Mouse (Mus musculus): ENCODE results near the gene Gpatch8. TPM values are rescaled to one million over a fixed set of nuclear protein-coding genes. Genes with fewer than 3 reads are reported as not detected.
"Not testable (repeated sequence)": the region's sequence is repeated elsewhere in the genome, so short reads cannot be mapped to it uniquely, and the experiment has no call there.

Gpatch8 gene
- polyA plus RNA-seq, 1 experiment from 2014 or later: 20.1 TPM

GRCm38 (mm10) chr11:102568191-102568590 is 12.0 kb upstream of the Gpatch8 start:
- H3K27ac ChIP-seq (replicated peaks): no peak overlapping the region
- H3K4me1 ChIP-seq (replicated peaks): peaks cover 18% of the 10 kb centered on the region
- H3K4me2 ChIP-seq: no peak overlapping the region
- H3K9ac ChIP-seq: no peak overlapping the region
- WGBS (ENCODE audit: insufficient replicate concordance): 70% methylated on average over 12 of the region's 12 CpGs
- H3K36me3 ChIP-seq (replicated peaks): no peaks in the 10 kb centered on the region
- no peaks in the 10 kb centered on the region for H3K9me3 ChIP-seq (replicated peaks)
- H3K27me3 ChIP-seq: no peaks in the 10 kb centered on the region
- no peak overlapping the region for H3K4me3 ChIP-seq (replicated peaks)
- no peak for ATAC-seq (ENCODE audit: insufficient read depth)

GRCm38 (mm10) chr11:102567723-102568122 is 11.5 kb upstream of the Gpatch8 start:
- no peaks in the 10 kb centered on the region for H3K27me3 ChIP-seq
- no peak overlapping the region for H3K4me3 ChIP-seq (replicated peaks)
- H3K4me2 ChIP-seq: no peak overlapping the region
- H3K36me3 ChIP-seq (replicated peaks): no peaks in the 10 kb centered on the region
- no peak for ATAC-seq (ENCODE audit: insufficient read depth)
- H3K27ac ChIP-seq (replicated peaks): no peak overlapping the region
- H3K9ac ChIP-seq: no peak overlapping the region
- H3K4me1 ChIP-seq (replicated peaks): peaks cover 16% of the 10 kb centered on the region
- H3K9me3 ChIP-seq (replicated peaks): no peaks in the 10 kb centered on the region
- 86% methylated on average over 15 of the region's 15 CpGs for WGBS (ENCODE audit: insufficient replicate concordance)

- Histone ChIP-seq H3K9ac (no peak overlapping the region), H3K4me1 (replicated peaks) (peaks cover 16% of the 10 kb centered on the region), H3K27me3 (no peaks in the 10 kb centered on the region), H3K27ac (replicated peaks) (no peak overlapping the region), H3K9me3 (replicated peaks) (no peaks in the 10 kb centered on the region), H3K4me3 (replicated peaks) (no peak overlapping the region), H3K36me3 (replicated peaks) (no peaks in the 10 kb centered on the region), H3K4me2 (no peak overlapping the region)
- WGBS (ENCODE audit: insufficient replicate concordance): 74% methylated on average over 6 of the region's 6 CpGs
- ATAC-seq (ENCODE audit: insufficient read depth): no peak
Measured at GRCm38 (mm10) chr11:102567157-102567556, 11.0 kb upstream of the Gpatch8 start.

- no peaks in the 10 kb centered on the region for H3K9me3 ChIP-seq (replicated peaks)
- H3K27me3 ChIP-seq: no peaks in the 10 kb centered on the region
- WGBS (ENCODE audit: insufficient replicate concordance): 89% methylated on average over 1 of the region's 1 CpGs
- no peak overlapping the region for H3K4me3 ChIP-seq (replicated peaks)
- no peak for ATAC-seq (ENCODE audit: insufficient read depth)
- H3K27ac ChIP-seq (replicated peaks): no peak overlapping the region; the same call in 1 of the 2 replicates
- no peaks in the 10 kb centered on the region for H3K36me3 ChIP-seq (replicated peaks)
- no peak overlapping the region for H3K9ac ChIP-seq
- no peak overlapping the region for H3K4me2 ChIP-seq
- H3K4me1 ChIP-seq (replicated peaks): peaks cover 16% of the 10 kb centered on the region
Measured at GRCm38 (mm10) chr11:102566290-102566689, 10.1 kb upstream of the Gpatch8 start.

- H3K27ac ChIP-seq (replicated peaks): peak overlapping the region; percentile 80
- no peaks in the 10 kb centered on the region for H3K27me3 ChIP-seq
- H3K4me2 ChIP-seq: peak overlapping the region; percentile 65
- H3K9me3 ChIP-seq (replicated peaks): no peaks in the 10 kb centered on the region
- peak; percentile 69 for ATAC-seq (ENCODE audit: insufficient read depth)
- no peak overlapping the region for H3K9ac ChIP-seq
- H3K4me3 ChIP-seq (replicated peaks): 0 out of 2 replicates have a peak overlapping the region, but pooled peaks have one; percentile 2
- H3K4me1 ChIP-seq (replicated peaks): peaks cover 16% of the 10 kb centered on the region
- H3K36me3 ChIP-seq (replicated peaks): no peaks in the 10 kb centered on the region
Measured at GRCm38 (mm10) chr11:102565741-102566140, 9.5 kb upstream of the Gpatch8 start.

- Histone ChIP-seq H3K4me1 (replicated peaks) (peaks cover 16% of the 10 kb centered on the region), H3K27ac (replicated peaks) (peak overlapping the region; percentile 80), H3K4me3 (replicated peaks) (peak overlapping the region; percentile 23; the same call in 1 of the 2 replicates), H3K4me2 (peak overlapping the region; percentile 65)
- ATAC-seq (ENCODE audit: insufficient read depth): peak; percentile 79
- H3K9ac ChIP-seq; H3K27me3 ChIP-seq; H3K36me3 ChIP-seq (replicated peaks); H3K9me3 ChIP-seq (replicated peaks): not testable (repeated sequence)
- 37% methylated on average over 14 of the region's 14 CpGs for WGBS (ENCODE audit: insufficient replicate concordance)
Measured at GRCm38 (mm10) chr11:102564952-102565671, 8.9 kb upstream of the Gpatch8 start.

- Histone ChIP-seq H3K4me2 (no peak overlapping the region), H3K9me3 (replicated peaks) (no peaks in the 10 kb centered on the region), H3K4me1 (replicated peaks) (peaks cover 17% of the 10 kb centered on the region), H3K9ac (no peak overlapping the region), H3K36me3 (replicated peaks) (no peaks in the 10 kb centered on the region), H3K27me3 (no peaks in the 10 kb centered on the region), H3K4me3 (replicated peaks) (no peak overlapping the region), H3K27ac (replicated peaks) (no peak overlapping the region)
- ATAC-seq (ENCODE audit: insufficient read depth): no peak
- WGBS (ENCODE audit: insufficient replicate concordance): 74% methylated on average over 5 of the region's 5 CpGs
Measured at GRCm38 (mm10) chr11:102558704-102559103, 2.5 kb upstream of the Gpatch8 start.

- Histone ChIP-seq H3K4me1 (replicated peaks) (peaks cover 19% of the 10 kb centered on the region), H3K4me2 (no peak overlapping the region), H3K9ac (no peak overlapping the region), H3K4me3 (replicated peaks) (no peak overlapping the region), H3K9me3 (replicated peaks) (no peaks in the 10 kb centered on the region), H3K36me3 (replicated peaks) (no peaks in the 10 kb centered on the region), H3K27ac (replicated peaks) (no peak overlapping the region), H3K27me3 (no peaks in the 10 kb centered on the region)
- no peak for ATAC-seq (ENCODE audit: insufficient read depth)
- WGBS (ENCODE audit: insufficient replicate concordance): 67% methylated on average over 1 of the region's 1 CpGs
Measured at GRCm38 (mm10) chr11:102557386-102557785, 1.2 kb upstream of the Gpatch8 start.

- Histone ChIP-seq H3K4me1 (replicated peaks) (peaks cover 23% of the 10 kb centered on the region), H3K36me3 (replicated peaks) (0 out of 2 replicates have a peak, but pooled peaks cover 5% of the 10 kb centered on the region), H3K9ac (peak overlapping the region; percentile 98; the same call in 1 of the 2 replicates), H3K4me2 (peak overlapping the region; percentile 68), H3K27ac (replicated peaks) (peak overlapping the region; percentile 89), H3K4me3 (replicated peaks) (peak overlapping the region; percentile 91), H3K9me3 (replicated peaks) (no peaks in the 10 kb centered on the region), H3K27me3 (no peaks in the 10 kb centered on the region)
- WGBS (ENCODE audit: insufficient replicate concordance): 3% methylated on average over 3 of the region's 3 CpGs
- ATAC-seq (ENCODE audit: insufficient read depth): no peak
Measured at GRCm38 (mm10) chr11:102556716-102557074, 503 bp upstream of the Gpatch8 start.

GRCm38 (mm10) chr11:102555400-102556030 is 677 bp downstream of the Gpatch8 start:
- no peaks in the 10 kb centered on the region for H3K9me3 ChIP-seq (replicated peaks)
- peaks cover 29% of the 10 kb centered on the region for H3K4me1 ChIP-seq (replicated peaks)
- peak overlapping the region; percentile 98 for H3K9ac ChIP-seq
- H3K27me3 ChIP-seq: no peaks in the 10 kb centered on the region
- peak overlapping the region; percentile 68 for H3K4me2 ChIP-seq
- H3K36me3 ChIP-seq (replicated peaks): peaks cover 12% of the 10 kb centered on the region; the same call in 1 of the 2 replicates
- H3K27ac ChIP-seq (replicated peaks): peak overlapping the region; percentile 89
- peak; percentile 60 for ATAC-seq (ENCODE audit: insufficient read depth)
- under 1% methylated on average over 39 of the region's 39 CpGs for WGBS (ENCODE audit: insufficient replicate concordance)
- peak overlapping the region; percentile 91 for H3K4me3 ChIP-seq (replicated peaks)

GRCm38 (mm10) chr11:102552051-102552450 is 4.1 kb downstream of the Gpatch8 start:
- no peak overlapping the region for H3K9ac ChIP-seq
- no peak overlapping the region for H3K27ac ChIP-seq (replicated peaks)
- 73% methylated on average over 3 of the region's 3 CpGs for WGBS (ENCODE audit: insufficient replicate concordance)
- no peak overlapping the region for H3K4me3 ChIP-seq (replicated peaks)
- no peak for ATAC-seq (ENCODE audit: insufficient read depth)
- no peaks in the 10 kb centered on the region for H3K27me3 ChIP-seq
- H3K36me3 ChIP-seq (replicated peaks): peaks cover 21% of the 10 kb centered on the region
- no peaks in the 10 kb centered on the region for H3K9me3 ChIP-seq (replicated peaks)
- H3K4me2 ChIP-seq: no peak overlapping the region
- peaks cover 37% of the 10 kb centered on the region for H3K4me1 ChIP-seq (replicated peaks)
